Comparison of ENCODE assay signal across 8 mouse cellular contexts in genomic region chr4:128924841-128925606, GRCm38 (mm10). TPM values are rescaled to one million over a fixed set of nuclear protein-coding genes. Genes with fewer than 3 reads are reported as not detected.
A peak's percentile ranks its signal among the peaks of the same experiment; 100 is the strongest.
DNase-seq lines count a peak whose midpoint lies in the region; ATAC-seq and TF ChIP-seq lines count a peak whose summit lies in the region.

No protein-coding gene starts in this region.

- peak overlapping the region; percentile 35 for H3K9ac ChIP-seq in hindbrain, postnatal 0 days (replicated peaks; ENCODE audit: low read length)

- DNase-seq in T-cell, adult 2 months (ENCODE audit: low spot score), result peak; percentile 79
- peak; percentile 93 for DNase-seq in cerebellum, postnatal 25 days
- DNase-seq in gastrocnemius, adult 2 months, result peak; percentile 86
- DNase-seq in hindbrain, postnatal 0 days (ENCODE audit: low spot score), result peak; percentile 97
- DNase-seq in left cerebral cortex, adult 2 months (ENCODE audit: extremely low spot score in 1 of 2, low spot score in 2 of 2), result peak; percentile 84 to 86
- peak; percentile 87 for DNase-seq in retina, postnatal 7 days (ENCODE audit: low read depth, low spot score)
- peak; percentile 78 for DNase-seq in urinary bladder, postnatal 14 days (ENCODE audit: low spot score)

- H3K4me2 ChIP-seq in hindbrain, postnatal 0 days (ENCODE audit: low read depth, low read length), result peak overlapping the region; percentile 63

- H3K4me3 ChIP-seq in gastrocnemius, adult 2 months, result peak overlapping the region; percentile 67
- H3K4me3 ChIP-seq in hindbrain, postnatal 0 days (ENCODE audit: low read length), result peak overlapping the region; percentile 30
- peak overlapping the region; percentile 47 for H3K4me3 ChIP-seq in left cerebral cortex, adult 2 months
- peak overlapping the region; percentile 18; the same call in 1 of the 2 replicates for H3K4me3 ChIP-seq in macrophage (ENCODE audit: inconsistent target)

- no peaks in the 10 kb centered on the region for H3K79me2 ChIP-seq in macrophage (ENCODE audit: inconsistent target)

- no peaks in the 10 kb centered on the region for H3K4me1 ChIP-seq in hindbrain, postnatal 0 days (ENCODE audit: insufficient read depth, low read length)

- H3K36me3 ChIP-seq in hindbrain, postnatal 0 days (ENCODE audit: insufficient read depth, low read length), result no peaks in the 10 kb centered on the region
- H3K36me3 ChIP-seq in macrophage (ENCODE audit: inconsistent target), result no peaks in the 10 kb centered on the region

- no peaks in the 10 kb centered on the region for H3K9me3 ChIP-seq in hindbrain, postnatal 0 days (ENCODE audit: low read length)

- intact Hi-C loops in gastrocnemius, adult 2 months (cut with DNase I), result no loop called here
- intact Hi-C loops in left cerebral cortex, adult 2 months (cut with DNase I), result loop anchor here (2.0 kb wide), 1 partner anchor 40 kb away; no protein-coding TSS in a partner anchor

- WGBS in hindbrain, postnatal 0 days, result 14% methylated on average over 36 of the region's 36 CpGs
- 15% methylated on average over 36 of the region's 36 CpGs for WGBS in macrophage (ENCODE audit: missing documents)

- TF ChIP-seq CTCF in gastrocnemius, adult 2 months (IDR thresholded peaks at IDR 0.05), result peak; percentile 84
- peak; percentile 95 for TF ChIP-seq CTCF in hindbrain, postnatal 0 days (IDR thresholded peaks at IDR 0.05; ENCODE audit: low read depth)
- TF ChIP-seq CTCF in left cerebral cortex, adult 2 months (IDR thresholded peaks at IDR 0.05), result peak; percentile 90

- peak; percentile 91 for ATAC-seq in hindbrain, postnatal 0 days

- H3K27ac ChIP-seq in gastrocnemius, adult 2 months, result peak overlapping the region; percentile 75
- 0 out of 2 replicates have a peak overlapping the region, but pooled peaks have one; percentile 8 for H3K27ac ChIP-seq in hindbrain, postnatal 0 days
- peak overlapping the region; percentile 70 for H3K27ac ChIP-seq in left cerebral cortex, adult 2 months
- no peak overlapping the region for H3K27ac ChIP-seq in macrophage

- no peaks in the 10 kb centered on the region for H3K27me3 ChIP-seq in hindbrain, postnatal 0 days (ENCODE audit: insufficient read depth, low read length)

RNA-seq across cellular contexts. Expression of gene Azin2, which starts 37.2 kb away (rescaled TPM):
- 1 to 10 TPM; 1.2 to 2.2 TPM for total RNA-seq in gastrocnemius, adult 2 months (2021)
- total RNA-seq in hindbrain, postnatal 0 days (2014; rRNA removed), result 32.7 and 35.0 TPM in 2 replicates
- polyA plus RNA-seq in hindbrain, postnatal 0 days (2015; fragmentation: Nextera tagmentation; extraction: Ambion mirVana), result 32.9 and 33.0 TPM in 2 replicates
- 10 to 100 TPM; 45.2 to 53.2 TPM for total RNA-seq in left cerebral cortex, adult 2 months (2021)
- total RNA-seq in macrophage (2018; cell fraction: chromatin; rRNA removed), result 10 to 100 TPM in 21 of 26 experiments, 1 to 10 TPM in 5; 3.2 to 17.5 (median 11.2) TPM
- 1 to 10 TPM; 1.2 to 3.2 (median 2.2) TPM for total RNA-seq in macrophage (2018; cell fraction: cytosol; rRNA removed)
- total RNA-seq in macrophage (2018; cell fraction: nucleus; rRNA removed), result 10 to 100 TPM in 10 of 26 experiments, 1 to 10 TPM in 16; 2.9 to 20.7 (median 7.8) TPM
- 1.1 to 4.3 TPM (median 1.8 TPM) in 3 replicates for polyA plus RNA-seq in macrophage (2018)

RNA-seq across cellular contexts. Expression of gene Trim62, which starts 41.6 kb away (rescaled TPM):
- total RNA-seq in gastrocnemius, adult 2 months (2021), result under 1 TPM; 0.50 to 0.74 TPM
- 30.8 and 33.4 TPM in 2 replicates for total RNA-seq in hindbrain, postnatal 0 days (2014; rRNA removed)
- polyA plus RNA-seq in hindbrain, postnatal 0 days (2015; fragmentation: Nextera tagmentation; extraction: Ambion mirVana), result 23.4 and 27.9 TPM in 2 replicates
- total RNA-seq in left cerebral cortex, adult 2 months (2021), result 10 to 100 TPM; 15.3 to 18.8 TPM
- 1 to 10 TPM in 25 of 26 experiments, under 1 TPM in 1; 0.99 to 8.8 (median 4.4) TPM for total RNA-seq in macrophage (2018; cell fraction: chromatin; rRNA removed)
- total RNA-seq in macrophage (2018; cell fraction: cytosol; rRNA removed), result 1 to 10 TPM; 1.3 to 4.5 (median 3.2) TPM
- 1 to 10 TPM in 25 of 26 experiments, under 1 TPM in 1; 0.93 to 8.8 (median 3.4) TPM for total RNA-seq in macrophage (2018; cell fraction: nucleus; rRNA removed)
- polyA plus RNA-seq in macrophage (2018), result 2.5 to 3.6 TPM (median 3.1 TPM) in 3 replicates

Comparison
In these comparisons a context has a peak if more than half of its experiments do, and no peak if none do; other contexts are left out.
1. RNA of gene Azin2, which starts 37.2 kb away (total RNA-seq): 45.2 to 53.2 TPM in left cerebral cortex, adult 2 months and 32.7 to 35.0 TPM in hindbrain, postnatal 0 days; 1.2 to 2.2 TPM in gastrocnemius, adult 2 months; every median in the first group is over 10 times any median in the second.
2. RNA of gene Trim62, which starts 41.6 kb away (total RNA-seq): 30.8 to 33.4 TPM in hindbrain, postnatal 0 days and 15.3 to 18.8 TPM in left cerebral cortex, adult 2 months; 0.50 to 0.74 TPM in gastrocnemius, adult 2 months; every median in the first group is over 4 times any median in the second.
3. Peak in every context shown above with its lines, with median percentiles within 50 percentile points of each other: DNase-seq, H3K4me3 ChIP-seq and CTCF ChIP-seq.